Mouse (Mus musculus) liver, adult (tissue): ENCODE data around the gene Draxin.

ENCODE experiments used
- GATA4 ChIP-seq: IDR thresholded peaks from 2 replicates; pipeline ENCODE4 v1.6.1; 2014; ENCODE audit warnings: mild to moderate bottlenecking, low read length; ENCODE audit not compliant: insufficient replicate concordance

Gene Draxin

GRCm38 (mm10) chr4:148159544-148160435 is 29.3 kb upstream of the Draxin start:
- no peak for TF ChIP-seq GATA4

- no peak for TF ChIP-seq GATA4
Measured at GRCm38 (mm10) chr4:148158436-148159348, 28.2 kb upstream of the Draxin start.

GRCm38 (mm10) chr4:148154982-148155381 is 24.5 kb upstream of the Draxin start:
- TF ChIP-seq GATA4 = no peak

- TF ChIP-seq GATA4 = no peak
Measured at GRCm38 (mm10) chr4:148154006-148154405, 23.5 kb upstream of the Draxin start.

GRCm38 (mm10) chr4:148152547-148152946 is 22.0 kb upstream of the Draxin start:
- no peak for TF ChIP-seq GATA4

- TF ChIP-seq GATA4 = peak; percentile 11; the same call in 1 of the 2 replicates
Measured at GRCm38 (mm10) chr4:148151267-148152168, 21.0 kb upstream of the Draxin start, which contains the start of gene Fbxo6. Fbxo6 (minus strand) TSS chr4:148152140.

GRCm38 (mm10) chr4:148150953-148151266 is 20.4 kb upstream of the Draxin start:
- no peak for TF ChIP-seq GATA4

- no peak for TF ChIP-seq GATA4
Measured at GRCm38 (mm10) chr4:148150242-148150641, 19.7 kb upstream of the Draxin start.

- no peak for TF ChIP-seq GATA4
Measured at GRCm38 (mm10) chr4:148149540-148149939, 19.0 kb upstream of the Draxin start.

GRCm38 (mm10) chr4:148147714-148148113 is 17.2 kb upstream of the Draxin start:
- TF ChIP-seq GATA4 = no peak

- no peak for TF ChIP-seq GATA4
Measured at GRCm38 (mm10) chr4:148143721-148144120, 13.2 kb upstream of the Draxin start.

- no peak for TF ChIP-seq GATA4
Measured at GRCm38 (mm10) chr4:148140098-148141011, 9.9 kb upstream of the Draxin start.

- no peak for TF ChIP-seq GATA4
Measured at GRCm38 (mm10) chr4:148139767-148140097, 9.2 kb upstream of the Draxin start.

GRCm38 (mm10) chr4:148137503-148137902 is 7.0 kb upstream of the Draxin start:
- no peak for TF ChIP-seq GATA4
